9 mouse cellular contexts compared by ENCODE assay signal in the genomic region with DNA sequence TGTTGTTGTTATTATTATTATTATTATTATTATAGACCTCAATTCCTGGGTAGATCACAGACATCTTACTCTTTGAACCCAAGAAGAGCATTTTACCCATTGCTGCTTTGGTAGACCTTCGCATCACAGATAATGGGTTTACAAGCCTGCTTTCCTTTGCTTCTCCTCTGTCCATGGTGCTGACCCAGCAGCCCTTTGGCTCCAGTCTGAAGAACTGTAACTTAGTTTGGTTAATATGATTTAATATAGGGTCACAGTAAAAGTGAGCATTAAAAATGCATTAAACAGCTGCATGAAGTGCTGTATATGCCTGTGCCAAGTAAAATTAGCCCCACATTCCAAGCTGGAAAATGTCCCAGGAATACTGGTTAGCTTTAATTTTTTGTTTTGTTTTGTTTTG. TPM values are rescaled to one million over a fixed set of nuclear protein-coding genes. Genes with fewer than 3 reads are reported as not detected.
DNase-seq lines count a peak whose midpoint lies in the region.
"Had no signal": no experiment of that assay in that cellular context is flagged by ENCODE, and none has a peak within 500 bp of the region (broad histone marks: within the 10 kb centered on the region; RNA-seq: fewer than 3 reads in every experiment).

No protein-coding gene starts in this region.

- peak; percentile 64 for DNase-seq in gastrocnemius, postnatal 10 days
- DNase-seq in gastrocnemius, postnatal 25 days: no peak
- peak; percentile 35 for DNase-seq in A20 (ENCODE audit: low read depth, low spot score)
- DNase-seq in embryo, embryonic 10.5 days (ENCODE audit: low spot score): peak; percentile 68
- peak; percentile 72 for DNase-seq in lung, postnatal 10 days
- DNase-seq in cerebellum, adult 18-20 months: no peak
- no peak for DNase-seq in layer of hippocampus, adult 9-11 months
- no peak for DNase-seq in spleen, postnatal 14 days (ENCODE audit: low spot score in 2 of 2)

RNA-seq across cellular contexts. Expression of gene Zkscan2, which starts 3.1 kb away (rescaled TPM):
- total RNA-seq in gastrocnemius, postnatal 10 days (2021): under 1 TPM; 0.33 to 0.52 TPM
- total RNA-seq in gastrocnemius, postnatal 25 days (2021): under 1 TPM in 1 of 2 experiments, not detected in 1; 0.03 TPM

RNA-seq across cellular contexts. Expression of gene Aqp8, which starts 41.3 kb away (rescaled TPM):
- not detected for total RNA-seq in gastrocnemius, postnatal 10 days (2021)
- not detected for total RNA-seq in gastrocnemius, postnatal 25 days (2021)
- total RNA-seq: gastrocnemius, postnatal 36 days had no signal

Comparison
In these comparisons a context has a peak if more than half of its experiments do, and no peak if none do; other contexts are left out.
1. DNase-seq: peak in gastrocnemius, postnatal 10 days (single experiment), A20 (single experiment), embryo, embryonic 10.5 days (single experiment) and lung, postnatal 10 days (single experiment); none in gastrocnemius, postnatal 25 days (single experiment), cerebellum, adult 18-20 months (0 of 2), layer of hippocampus, adult 9-11 months (single experiment) and spleen, postnatal 14 days (0 of 2).